Mouse (Mus musculus) lung, embryonic 14.5 days (tissue): ENCODE results near the gene Hoxd11. TPM values are rescaled to one million over a fixed set of nuclear protein-coding genes. Genes with fewer than 3 reads are reported as not detected.

Source experiments
- ATAC-seq: fragments of 200-750 bp; cut with Nextera tagmentation; 2 replicates; pipeline ENCODE4 v1.8.0; 2017; ENCODE audit warnings: mild to moderate bottlenecking, moderate TSS enrichment, moderate library complexity; ENCODE audit not compliant: insufficient read depth
- DNase-seq: peaks from one replicate; pipeline ENCODE4 v3.0.0-alpha.2; 2015
- H3K27ac ChIP-seq: fragments of 300-500 bp; sonication (generic); 2 replicates; pipeline ENCODE4 v1.5.1; 2014; ENCODE audit warnings: low read depth, mild to moderate bottlenecking, moderate library complexity
- H3K27me3 ChIP-seq: fragments of 300-500 bp; sonication (generic); 2 replicates; pipeline ENCODE4 v1.6.1; 2014; ENCODE audit warnings: low read length, control low read depth; ENCODE audit not compliant: insufficient read depth
- H3K36me3 ChIP-seq: fragments of 300-500 bp; sonication (generic); 2 replicates; pipeline ENCODE4 v1.6.1; 2014; ENCODE audit warnings: control low read depth; ENCODE audit not compliant: insufficient read depth
- H3K4me1 ChIP-seq: fragments of 300-500 bp; sonication (generic); 2 replicates; pipeline ENCODE4 v1.6.1; 2014; ENCODE audit warnings: antibody characterized with exemption, control low read depth; ENCODE audit not compliant: insufficient read depth
- H3K4me2 ChIP-seq: fragments of 300-500 bp; sonication (generic); 2 replicates; pipeline ENCODE4 v1.6.1; 2014; ENCODE audit warnings: mild to moderate bottlenecking
- H3K4me3 ChIP-seq: fragments of 300-500 bp; sonication (generic); 2 replicates; pipeline ENCODE4 v1.5.1; 2014; ENCODE audit warnings: low read depth, low read length
- H3K9ac ChIP-seq: fragments of 300-500 bp; sonication (generic); 2 replicates; pipeline ENCODE4 v1.6.1; 2014
- H3K9me3 ChIP-seq: fragments of 300-500 bp; sonication (generic); 2 replicates; pipeline ENCODE4 v1.6.1; 2016; ENCODE audit warnings: low read depth, low read length, control low read depth
- CTCF ChIP-seq: IDR thresholded peaks from 2 replicates; pipeline ENCODE4 v1.5.1; 2016; ENCODE audit warnings: antibody characterized with exemption, low read depth
- WGBS: fragments of 180-500 bp; shearing (Covaris S2); extraction: QIAGEN DNeasy Blood & Tissue Kit; methylation state at CpG from one replicate; pipeline ENCODE4 v1.1.7; 2014; 5-methylcytosine and 5-hydroxymethylcytosine counted together
- polyA plus RNA-seq: library from polyadenylated mRNA; unstranded; fragments of >200 nt; fragmentation: Nextera tagmentation; extraction: Ambion mirVana; gene quantifications from 2 replicates; pipeline ENCODE4 v1.2.1, GENCODE M21; 2014

The Hoxd11 gene
- polyA plus RNA-seq, 1 experiment from 2014 or later, result not detected

DNA sequence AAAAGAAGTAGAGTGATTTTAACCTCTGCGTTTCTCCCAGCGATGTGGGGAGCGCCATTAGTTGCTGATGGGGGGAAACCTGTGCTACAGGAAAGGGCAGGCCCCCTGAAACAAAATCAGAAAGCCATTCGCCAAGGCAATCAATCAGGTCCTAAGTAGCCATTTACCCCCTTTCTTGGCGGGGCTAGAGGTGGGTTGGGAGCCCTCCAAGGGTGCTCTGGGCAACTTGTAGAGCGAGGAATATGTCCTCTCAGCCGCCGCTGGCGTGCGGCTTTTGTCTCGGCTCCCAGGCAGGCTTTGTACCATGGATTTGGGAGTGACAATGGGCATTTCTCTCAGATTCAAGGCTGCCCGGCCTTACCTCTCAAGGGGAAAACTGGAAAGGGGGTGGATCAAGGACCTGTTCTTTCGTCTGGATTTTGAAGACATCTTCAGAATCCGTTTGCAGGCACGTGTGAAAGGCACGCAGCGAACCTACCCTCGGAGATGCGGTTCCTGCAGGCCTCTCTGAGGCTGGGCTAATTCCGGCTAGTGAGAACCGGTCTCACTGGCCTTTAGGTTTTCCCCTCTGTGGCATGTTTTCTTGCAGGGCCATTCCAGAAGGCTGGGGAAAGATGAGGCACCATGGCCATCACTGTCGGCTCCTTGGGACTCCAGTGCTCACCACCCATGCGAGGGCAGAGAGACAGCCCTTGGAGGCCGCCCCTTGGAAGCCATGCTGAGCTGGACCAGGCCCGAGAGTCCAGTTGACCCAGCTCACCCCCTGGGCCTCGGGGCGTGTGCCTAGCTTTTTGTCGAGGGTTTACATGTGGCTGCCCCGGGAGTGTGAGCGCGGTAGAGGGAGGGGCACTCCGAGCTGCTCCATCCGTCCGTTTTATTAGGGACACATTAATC is 17.3 kb downstream of the Hoxd11 start:
- no peaks in the 10 kb centered on the region for H3K4me1 ChIP-seq
- H3K27ac ChIP-seq, result no peak overlapping the region
- H3K9me3 ChIP-seq, result no peaks in the 10 kb centered on the region
- H3K27me3 ChIP-seq, result peaks cover 99% of the 10 kb centered on the region
- no peak for DNase-seq
- no peak overlapping the region for H3K9ac ChIP-seq
- H3K4me3 ChIP-seq, result no peak overlapping the region
- H3K4me2 ChIP-seq, result no peak overlapping the region
- no peak for TF ChIP-seq CTCF
- H3K36me3 ChIP-seq, result no peaks in the 10 kb centered on the region
- no peak for ATAC-seq
- 2% methylated on average over 34 of the region's 34 CpGs for WGBS

DNA sequence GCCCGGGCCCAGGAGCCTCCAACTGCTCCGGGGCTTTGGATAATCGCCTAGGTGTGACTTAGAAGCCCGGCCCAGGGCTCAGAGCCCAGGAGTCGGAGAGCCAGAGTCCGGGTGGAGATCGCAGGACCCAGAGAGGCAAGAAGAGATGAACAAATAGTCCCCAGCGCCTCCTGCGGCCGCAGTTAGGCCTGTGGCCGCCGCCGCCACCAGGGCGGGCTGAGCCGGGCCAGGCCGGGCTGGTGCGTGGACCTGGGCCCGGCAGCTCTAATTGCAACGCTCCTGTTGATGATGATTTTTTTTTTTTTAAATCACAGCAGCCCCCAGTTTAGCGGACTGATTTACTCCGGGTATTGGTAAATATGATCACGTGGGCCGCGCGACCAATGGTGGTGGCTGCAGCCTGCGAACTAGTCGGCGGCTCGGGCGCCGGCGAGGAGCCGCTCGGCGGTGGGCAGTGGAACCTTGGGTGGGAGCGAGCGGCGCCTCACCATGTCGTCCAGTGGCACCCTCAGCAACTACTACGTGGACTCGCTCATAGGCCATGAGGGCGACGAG is 18.3 kb downstream of the Hoxd11 start, which contains the start of gene Hoxd9:
Gene Hoxd9 (plus strand): TSS at position 161 of the 555 bp plus-strand sequence.
- Histone ChIP-seq H3K9ac (0 out of 2 replicates have a peak within 1 kb of the TSS, but pooled peaks have one; percentile 16), H3K4me1 (no peaks in the 10 kb centered on the region), H3K4me3 (peak within 1 kb of the TSS; percentile 36), H3K9me3 (no peaks in the 10 kb centered on the region), H3K27ac (no peak within 1 kb of the TSS), H3K36me3 (no peaks in the 10 kb centered on the region), H3K27me3 (peaks cover 99% of the 10 kb centered on the region), H3K4me2 (peak within 1 kb of the TSS; percentile 59)
- TF ChIP-seq CTCF, result no peak
- DNase-seq (peak; percentile 55), ATAC-seq (peak; percentile 65; the same call in 1 of the 2 replicates)
- WGBS, result under 1% methylated on average over 43 of the region's 43 CpGs

DNA sequence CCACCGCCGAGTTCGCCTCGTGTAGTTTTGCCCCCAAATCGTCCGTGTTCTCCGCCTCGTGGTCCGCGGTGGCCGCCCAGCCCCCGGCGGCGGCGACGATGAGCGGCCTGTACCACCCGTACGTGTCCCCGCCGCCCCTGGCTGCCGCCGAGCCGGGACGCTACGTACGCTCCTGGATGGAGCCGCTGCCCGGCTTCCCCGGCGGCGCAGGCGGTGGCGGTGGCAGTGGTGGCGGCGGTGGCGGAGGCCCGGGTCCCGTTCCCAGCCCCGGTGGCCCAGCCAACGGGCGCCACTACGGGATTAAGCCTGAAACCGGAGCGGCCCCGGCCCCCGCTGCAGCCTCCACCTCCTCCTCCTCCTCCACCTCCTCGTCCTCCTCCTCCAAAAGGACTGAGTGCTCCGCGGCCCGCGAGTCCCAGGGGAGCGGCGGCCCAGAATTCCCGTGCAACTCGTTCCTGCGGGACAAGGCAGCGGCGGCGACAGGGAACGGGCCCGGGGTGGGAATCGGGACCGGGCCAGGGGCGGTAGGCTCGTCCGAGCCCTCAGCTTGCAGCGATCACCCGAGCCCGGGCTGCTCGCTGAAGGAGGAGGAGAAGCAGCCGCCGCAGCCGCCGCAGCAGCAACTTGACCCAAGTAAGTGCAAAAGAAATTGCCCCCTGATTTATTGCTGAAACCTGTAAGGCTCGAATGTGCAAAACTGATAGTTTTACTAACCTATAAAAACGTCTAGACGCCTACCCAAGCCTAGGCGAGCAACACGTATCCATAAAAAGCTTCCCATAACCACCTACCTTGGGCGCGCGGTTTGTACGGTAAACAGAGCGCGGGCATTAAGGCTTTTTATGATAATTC is 19.1 kb downstream of the Hoxd11 start:
- no peak for ATAC-seq

DNA sequence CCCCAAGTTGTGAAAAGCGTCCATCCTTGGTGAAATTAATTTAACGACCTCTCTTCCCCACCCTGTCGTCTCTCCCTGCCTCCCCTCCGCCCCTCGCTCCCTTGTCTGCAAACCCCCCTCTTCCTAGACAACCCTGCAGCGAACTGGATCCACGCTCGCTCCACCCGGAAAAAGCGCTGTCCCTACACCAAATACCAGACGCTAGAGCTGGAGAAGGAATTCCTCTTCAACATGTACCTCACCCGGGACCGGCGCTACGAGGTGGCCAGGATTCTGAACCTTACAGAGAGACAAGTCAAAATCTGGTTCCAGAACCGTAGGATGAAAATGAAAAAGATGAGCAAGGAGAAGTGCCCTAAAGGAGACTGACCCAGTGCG is 19.7 kb downstream of the Hoxd11 start:
- H3K4me2 ChIP-seq, result no peak overlapping the region
- no peak overlapping the region for H3K4me3 ChIP-seq
- 2% methylated on average over 17 of the region's 17 CpGs for WGBS
- no peaks in the 10 kb centered on the region for H3K4me1 ChIP-seq
- DNase-seq (no peak), ATAC-seq (no peak)
- peaks cover 100% of the 10 kb centered on the region for H3K27me3 ChIP-seq
- H3K36me3 ChIP-seq, result no peaks in the 10 kb centered on the region
- no peak overlapping the region for H3K9ac ChIP-seq
- no peaks in the 10 kb centered on the region for H3K9me3 ChIP-seq
- no peak overlapping the region for H3K27ac ChIP-seq
- no peak for TF ChIP-seq CTCF

More for the DNA sequence above, 19.1 kb downstream of the Hoxd11 start:
- Histone ChIP-seq H3K4me2 (peak overlapping the region; percentile 59), H3K9me3 (no peaks in the 10 kb centered on the region), H3K27ac (no peak overlapping the region), H3K9ac (0 out of 2 replicates have a peak overlapping the region, but pooled peaks have one; percentile 16), H3K36me3 (no peaks in the 10 kb centered on the region), H3K4me1 (no peaks in the 10 kb centered on the region), H3K4me3 (peak overlapping the region; percentile 36), H3K27me3 (peaks cover 100% of the 10 kb centered on the region)
- TF ChIP-seq CTCF, result no peak
- under 1% methylated on average over 83 of the region's 86 CpGs for WGBS
- DNase-seq, result no peak

DNA sequence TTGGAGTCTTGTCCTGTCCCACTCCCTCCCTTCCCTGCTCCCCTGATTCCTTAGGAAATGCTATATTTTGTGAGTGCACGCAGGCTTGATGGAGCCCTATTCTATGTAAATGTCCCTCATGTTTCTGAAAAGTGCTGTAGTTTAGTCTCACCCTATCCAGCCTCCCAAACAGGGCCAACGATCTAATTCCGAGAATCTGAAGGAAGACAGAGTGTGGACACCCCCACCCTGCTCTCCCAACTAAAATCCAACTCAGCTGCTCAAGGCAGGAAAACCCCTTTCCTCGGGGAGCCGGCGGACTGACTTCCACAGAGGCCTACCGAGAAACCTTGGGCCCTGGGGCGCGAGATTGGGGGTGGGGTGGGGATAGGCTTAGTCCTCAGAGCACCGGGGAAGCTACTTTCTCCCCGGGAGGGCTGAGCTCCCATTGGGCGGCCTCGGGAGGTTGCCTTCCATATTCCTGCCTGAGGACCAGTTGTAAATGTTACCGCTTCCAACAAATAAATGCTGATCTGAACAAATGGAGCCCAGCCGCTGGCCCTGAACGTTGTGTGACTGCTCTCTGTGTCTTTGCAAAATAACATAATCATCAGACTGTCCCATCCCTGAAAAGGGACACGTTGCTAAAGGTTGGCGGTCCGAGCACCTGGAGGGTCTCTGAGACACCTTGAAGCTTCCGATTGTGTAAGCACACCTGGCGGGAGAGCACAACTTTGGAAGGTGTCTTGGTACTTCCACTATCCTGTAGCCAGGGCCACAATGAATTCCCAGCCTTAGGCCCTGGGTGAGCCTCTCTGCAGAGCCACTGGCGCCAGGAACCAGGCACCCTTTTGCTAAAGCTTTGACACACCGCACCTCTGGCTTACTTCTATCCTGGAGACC is 20.5 kb downstream of the Hoxd11 start:
- Histone ChIP-seq H3K4me2 (no peak overlapping the region), H3K36me3 (no peaks in the 10 kb centered on the region), H3K27ac (no peak overlapping the region), H3K4me1 (no peaks in the 10 kb centered on the region), H3K9ac (no peak overlapping the region), H3K27me3 (peaks cover 100% of the 10 kb centered on the region), H3K4me3 (no peak overlapping the region), H3K9me3 (no peaks in the 10 kb centered on the region)
- DNase-seq (no peak), ATAC-seq (no peak)
- TF ChIP-seq CTCF, result no peak
- 2% methylated on average over 23 of the region's 23 CpGs for WGBS

DNA sequence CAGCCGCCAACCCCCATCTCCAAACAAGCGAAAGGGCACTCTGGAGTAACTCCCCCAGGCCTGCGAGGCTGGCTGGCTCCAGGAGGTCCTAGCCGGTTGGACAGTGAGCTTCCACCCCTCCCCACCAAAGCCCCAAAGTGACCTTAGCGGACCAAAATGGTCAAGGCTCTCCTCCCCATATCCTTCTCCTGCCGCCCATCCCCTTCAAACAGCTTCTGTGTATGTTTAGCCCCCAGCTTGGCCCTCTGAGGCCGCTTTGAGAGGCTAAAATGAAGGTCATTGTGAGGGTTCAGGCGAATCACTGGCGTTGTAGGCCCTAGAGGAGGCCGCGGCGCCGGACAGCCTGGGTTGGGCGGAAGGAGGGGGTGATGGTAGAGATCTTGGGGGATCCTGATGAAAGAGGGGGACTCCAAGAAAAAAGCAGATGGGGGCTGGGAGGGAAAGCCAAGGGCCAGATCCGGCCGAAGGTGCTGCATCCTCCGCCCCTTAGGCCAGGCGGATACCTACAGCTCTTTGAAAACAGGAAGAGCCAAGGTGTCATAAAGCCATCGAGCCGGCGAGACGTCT is 21.3 kb downstream of the Hoxd11 start:
- H3K27me3 ChIP-seq, result peaks cover 97% of the 10 kb centered on the region

More for the DNA sequence above, 21.3 kb downstream of the Hoxd11 start:
- WGBS, result 5% methylated on average over 22 of the region's 22 CpGs
- TF ChIP-seq CTCF, result no peak
- ATAC-seq (no peak), DNase-seq (no peak)
- no peak overlapping the region for H3K9ac ChIP-seq
- H3K27ac ChIP-seq, result no peak overlapping the region
- no peak overlapping the region for H3K4me3 ChIP-seq
- no peaks in the 10 kb centered on the region for H3K36me3 ChIP-seq
- no peaks in the 10 kb centered on the region for H3K9me3 ChIP-seq
- no peak overlapping the region for H3K4me2 ChIP-seq
- H3K4me1 ChIP-seq, result no peaks in the 10 kb centered on the region
